Mouse (Mus musculus): ENCODE measurements around the gene Pxylp1. TPM values are rescaled to one million over a fixed set of nuclear protein-coding genes. Genes with fewer than 3 reads are reported as not detected.

Pxylp1 gene
- polyA plus RNA-seq, 1 experiment: not detected

DNA sequence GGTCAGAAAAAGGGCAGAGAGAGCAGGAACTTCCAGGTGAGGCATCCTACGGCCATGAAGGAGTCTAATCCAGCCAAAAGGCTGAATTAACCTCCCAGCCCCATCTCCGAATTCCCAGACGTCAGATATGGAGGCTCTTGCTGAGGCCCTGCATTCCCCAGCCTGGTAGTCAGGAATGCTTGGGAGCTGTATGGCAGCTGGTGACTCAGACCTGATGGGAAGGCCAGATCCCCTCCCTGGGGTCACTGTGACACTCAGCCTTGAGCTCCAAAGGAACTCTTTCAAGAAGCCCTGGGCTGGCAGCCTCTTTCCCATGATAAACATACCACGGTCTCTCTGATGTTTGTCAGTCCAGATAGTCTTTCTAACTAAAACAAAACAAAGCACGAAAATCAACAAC lies 109.2 kb downstream of the Pxylp1 start:
- 84% methylated on average over 5 of the region's 5 CpGs for WGBS
- Histone ChIP-seq H3K4me3 (ENCODE audit: insufficient read depth, low read depth, low read length) (no peak overlapping the region), H3K27ac (ENCODE audit: insufficient read depth, low read depth, low read length) (no peak overlapping the region), H3K4me1 (ENCODE audit: control insufficient read depth, insufficient read depth, low read length) (peaks cover 10% of the 10 kb centered on the region)
- no peak for TF ChIP-seq CTCF (IDR thresholded peaks at IDR 0.05; ENCODE audit: insufficient read depth, low read depth, low read length)
- TF ChIP-seq POLR2A (IDR thresholded peaks at IDR 0.05; ENCODE audit: insufficient read depth, low read depth, low read length): no peak

GRCm38 (mm10) chr9:96782062-96782461 lies 110.4 kb downstream of the Pxylp1 start:
- whole genome bisulfite sequencing: 38% methylated on average over 8 of the region's 8 CpGs
- Histone ChIP-seq H3K4me3 (ENCODE audit: insufficient read depth, low read depth, low read length) (no peak overlapping the region), H3K4me1 (ENCODE audit: control insufficient read depth, insufficient read depth, low read length) (peaks cover 10% of the 10 kb centered on the region), H3K27ac (ENCODE audit: insufficient read depth, low read depth, low read length) (peak overlapping the region; percentile 12; the same call in 1 of the 2 replicates)
- no peak for TF ChIP-seq CTCF (IDR thresholded peaks at IDR 0.05; ENCODE audit: insufficient read depth, low read depth, low read length)
- TF ChIP-seq POLR2A (IDR thresholded peaks at IDR 0.05; ENCODE audit: insufficient read depth, low read depth, low read length): no peak

Other genes with a start within 250 kb of the Pxylp1 start
- gene Zbtb38, start 139.8 kb downstream of the Pxylp1 start, polyA plus RNA-seq (2012; ENCODE audit: insufficient read depth, insufficient read length, low replicate concordance, missing spikeins): 74.3 TPM in 1 of 2 replicates, not detected in the other
- gene Spsb4, start 126.2 kb upstream of the Pxylp1 start, polyA plus RNA-seq (2012; ENCODE audit: insufficient read depth, insufficient read length, low replicate concordance, missing spikeins): not detected in 2 replicates
- not detected in 2 replicates for gene Slc25a36, start 218.5 kb upstream of the Pxylp1 start, polyA plus RNA-seq (2012; ENCODE audit: insufficient read depth, insufficient read length, low replicate concordance, missing spikeins)

Measured in olfactory bulb, adult 2 months (tissue).